Mouse (Mus musculus) cerebellum, adult 2 months (tissue): Measurements from ENCODE around the gene Cnot11. TPM values are rescaled to one million over a fixed set of nuclear protein-coding genes. Genes with fewer than 3 reads are reported as not detected.

Source experiments
- DNase-seq, 2 experiments: peaks; one replicate each; pipeline ENCODE4 v3.0.0; 2021
- H3K27ac ChIP-seq: fragments of 200-500 bp; 2 replicates; pipeline ENCODE4 v1.5.1; 2012; ENCODE audit warnings: low read length, control low read depth, inconsistent platforms; ENCODE audit not compliant: insufficient read depth
- H3K27me3 ChIP-seq: fragments of 200-500 bp; 2 replicates; pipeline ENCODE4 v1.6.1; 2012; ENCODE audit warnings: inconsistent platforms, mild to moderate bottlenecking, low read length, moderate library complexity; ENCODE audit not compliant: control insufficient read depth, insufficient read depth
- H3K4me1 ChIP-seq: fragments of 200-500 bp; 2 replicates; pipeline ENCODE4 v1.6.1; 2011; ENCODE audit warnings: low read length; ENCODE audit not compliant: control insufficient read depth, insufficient read depth
- H3K4me3 ChIP-seq: fragments of 200-500 bp; replicated peaks from 2 replicates; pipeline ENCODE3; 2011; ENCODE audit warnings: mild to moderate bottlenecking, low read depth, low read length, control low read depth; ENCODE audit not compliant: insufficient read depth
- CTCF ChIP-seq: fragments of 200-500 bp; IDR thresholded peaks from 2 replicates; pipeline ENCODE4 v1.5.1; 2011; ENCODE audit warnings: low read depth, mild to moderate bottlenecking, control low read depth, low read length, moderate library complexity, borderline replicate concordance; ENCODE audit not compliant: insufficient read depth
- POLR2A ChIP-seq: fragments of 200-500 bp; IDR thresholded peaks from 2 replicates; pipeline ENCODE4 v1.6.1; 2011; ENCODE audit warnings: low read length, control low read depth, borderline replicate concordance; ENCODE audit not compliant: insufficient read depth
- WGBS: fragments of 180-500 bp; shearing (Covaris S2); methylation state at CpG from one replicate; pipeline ENCODE4 v1.1.7; 2018; 5-methylcytosine and 5-hydroxymethylcytosine counted together
- polyA plus RNA-seq: library from polyadenylated mRNA; depleted of rRNA; stranded (reverse); fragments of >200 nt; gene quantifications from 2 replicates; pipeline ENCODE4 v1.2.3, GENCODE M21; 2012; rRNA removed

Gene Cnot11
- polyA plus RNA-seq, result 21.0 and 23.1 TPM in 2 replicates

GRCm38 (mm10) chr1:39534831-39535230 is at the start of gene Cnot11:
TSS of gene Cnot11 (plus strand) at chr1:39534992.
- no peak for TF ChIP-seq CTCF
- TF ChIP-seq POLR2A, result no peak
- Histone ChIP-seq H3K4me1 (peaks cover 4% of the 10 kb centered on the region; the same call in 1 of the 2 replicates), H3K27ac (peak within 1 kb of the TSS; percentile 58), H3K4me3 (peak within 1 kb of the TSS; percentile 72), H3K27me3 (no peaks in the 10 kb centered on the region)
- DNase-seq, result no peak
- WGBS, result 38% methylated on average over 13 of the region's 13 CpGs

GRCm38 (mm10) chr1:39487370-39487769 is 47.4 kb upstream of the Cnot11 start:
- Histone ChIP-seq H3K27ac (no peak overlapping the region), H3K27me3 (no peaks in the 10 kb centered on the region), H3K4me1 (no peaks in the 10 kb centered on the region), H3K4me3 (no peak overlapping the region)
- DNase-seq, result no peak
- 88% methylated on average over 3 of the region's 3 CpGs for WGBS
- TF ChIP-seq POLR2A, result no peak
- TF ChIP-seq CTCF, result no peak

GRCm38 (mm10) chr1:39493165-39493564 is 41.6 kb upstream of the Cnot11 start:
- no peak overlapping the region for H3K4me3 ChIP-seq
- DNase-seq, result no peak
- WGBS, result 87% methylated on average over 5 of the region's 5 CpGs
- H3K27me3 ChIP-seq, result no peaks in the 10 kb centered on the region
- TF ChIP-seq CTCF, result no peak
- TF ChIP-seq POLR2A, result no peak
- H3K27ac ChIP-seq, result no peak overlapping the region
- no peaks in the 10 kb centered on the region for H3K4me1 ChIP-seq

GRCm38 (mm10) chr1:39493664-39494063 is 41.1 kb upstream of the Cnot11 start:
- no peak overlapping the region for H3K27ac ChIP-seq
- no peak for TF ChIP-seq CTCF
- no peak for TF ChIP-seq POLR2A
- H3K4me1 ChIP-seq, result no peaks in the 10 kb centered on the region
- no peak overlapping the region for H3K4me3 ChIP-seq
- no peaks in the 10 kb centered on the region for H3K27me3 ChIP-seq
- 85% methylated on average over 3 of the region's 3 CpGs for WGBS
- no peak for DNase-seq

GRCm38 (mm10) chr1:39496995-39497394 is 37.8 kb upstream of the Cnot11 start:
- 95% methylated on average over 4 of the region's 4 CpGs for WGBS
- Histone ChIP-seq H3K27ac (no peak overlapping the region), H3K4me1 (no peaks in the 10 kb centered on the region), H3K4me3 (no peak overlapping the region), H3K27me3 (no peaks in the 10 kb centered on the region)
- TF ChIP-seq CTCF, result no peak
- TF ChIP-seq POLR2A, result no peak
- no peak for DNase-seq

GRCm38 (mm10) chr1:39497748-39498147 is 37.0 kb upstream of the Cnot11 start:
- H3K4me1 ChIP-seq, result no peaks in the 10 kb centered on the region
- 89% methylated on average over 11 of the region's 11 CpGs for WGBS

GRCm38 (mm10) chr1:39499485-39499941 is 35.3 kb upstream of the Cnot11 start:
- DNase-seq, result no peak
- H3K27me3 ChIP-seq, result no peaks in the 10 kb centered on the region
- no peaks in the 10 kb centered on the region for H3K4me1 ChIP-seq
- no peak overlapping the region for H3K4me3 ChIP-seq
- no peak overlapping the region for H3K27ac ChIP-seq
- TF ChIP-seq POLR2A (no peak), CTCF (no peak)
- WGBS, result 82% methylated on average over 2 of the region's 2 CpGs

More at GRCm38 (mm10) chr1:39497748-39498147, 37.0 kb upstream of the Cnot11 start:
- no peak overlapping the region for H3K27ac ChIP-seq
- no peak overlapping the region for H3K4me3 ChIP-seq
- no peaks in the 10 kb centered on the region for H3K27me3 ChIP-seq
- no peak for DNase-seq
- TF ChIP-seq CTCF (0 out of 2 replicates have a peak, but pooled peaks have one; percentile 11), POLR2A (no peak)

GRCm38 (mm10) chr1:39502817-39503633 is 31.8 kb upstream of the Cnot11 start:
- DNase-seq, result no peak
- H3K27ac ChIP-seq, result no peak overlapping the region
- no peak for TF ChIP-seq POLR2A
- TF ChIP-seq CTCF, result no peak
- H3K4me3 ChIP-seq, result no peak overlapping the region
- WGBS, result 45% methylated on average over 17 of the region's 17 CpGs
- H3K27me3 ChIP-seq, result no peaks in the 10 kb centered on the region
- H3K4me1 ChIP-seq, result no peaks in the 10 kb centered on the region
